Mouse (Mus musculus) kidney, embryonic 14.5 days (tissue): ENCODE measurements around the gene Ch25h. TPM values are rescaled to one million over a fixed set of nuclear protein-coding genes. Genes with fewer than 3 reads are reported as not detected.

Experiments
- ATAC-seq: fragments of 200-750 bp; cut with Nextera tagmentation; 2 replicates; pipeline ENCODE4 v1.8.0; 2017; ENCODE audit warnings: moderate number of reproducible peaks, mild to moderate bottlenecking, moderate TSS enrichment, moderate library complexity; ENCODE audit not compliant: low FRiP score, low TSS enrichment
- H3K27ac ChIP-seq: fragments of 300-500 bp; sonication (generic); 2 replicates; pipeline ENCODE4 v1.5.1; 2014; ENCODE audit warnings: low read depth, mild to moderate bottlenecking, low read length, moderate library complexity, mixed read lengths
- H3K27me3 ChIP-seq: fragments of 300-500 bp; sonication (generic); 2 replicates; pipeline ENCODE4 v1.6.1; 2014; ENCODE audit warnings: mild to moderate bottlenecking, low read length; ENCODE audit not compliant: control insufficient read depth, insufficient read depth
- H3K36me3 ChIP-seq: fragments of 300-500 bp; sonication (generic); 2 replicates; pipeline ENCODE4 v1.6.1; 2014; ENCODE audit warnings: low read length, mixed read lengths; ENCODE audit not compliant: control insufficient read depth, insufficient read depth
- H3K4me1 ChIP-seq: fragments of 300-500 bp; sonication (generic); 2 replicates; pipeline ENCODE4 v1.6.1; 2014; ENCODE audit warnings: low read length, mixed read lengths; ENCODE audit not compliant: control insufficient read depth, insufficient read depth
- H3K4me2 ChIP-seq: fragments of 300-500 bp; sonication (generic); replicated peaks from 2 replicates; pipeline ENCODE4 v1.6.1; 2014; ENCODE audit warnings: low read depth, mild to moderate bottlenecking, low read length
- H3K4me3 ChIP-seq: fragments of 300-500 bp; sonication (generic); 2 replicates; pipeline ENCODE4 v1.5.1; 2014; ENCODE audit warnings: mild to moderate bottlenecking, low read length
- H3K9ac ChIP-seq: fragments of 300-500 bp; sonication (generic); 2 replicates; pipeline ENCODE4 v1.6.1; 2014; ENCODE audit warnings: low read depth, mild to moderate bottlenecking, low read length, moderate library complexity
- H3K9me3 ChIP-seq: fragments of 300-500 bp; sonication (generic); 2 replicates; pipeline ENCODE4 v1.6.1; 2016; ENCODE audit warnings: low read length; ENCODE audit not compliant: control insufficient read depth
- WGBS: fragments of 180-500 bp; shearing (Covaris S2); extraction: QIAGEN DNeasy Blood & Tissue Kit; methylation state at CpG from one replicate; pipeline ENCODE4 v1.1.7; 2014; 5-methylcytosine and 5-hydroxymethylcytosine counted together
- polyA plus RNA-seq: library from polyadenylated mRNA; unstranded; fragments of >200 nt; fragmentation: Nextera tagmentation; extraction: Ambion mirVana; gene quantifications from 2 replicates; pipeline ENCODE4 v1.2.1, GENCODE M21; 2014

Gene Ch25h
- polyA plus RNA-seq: 1.4 and 2.1 TPM in 2 replicates

DNA sequence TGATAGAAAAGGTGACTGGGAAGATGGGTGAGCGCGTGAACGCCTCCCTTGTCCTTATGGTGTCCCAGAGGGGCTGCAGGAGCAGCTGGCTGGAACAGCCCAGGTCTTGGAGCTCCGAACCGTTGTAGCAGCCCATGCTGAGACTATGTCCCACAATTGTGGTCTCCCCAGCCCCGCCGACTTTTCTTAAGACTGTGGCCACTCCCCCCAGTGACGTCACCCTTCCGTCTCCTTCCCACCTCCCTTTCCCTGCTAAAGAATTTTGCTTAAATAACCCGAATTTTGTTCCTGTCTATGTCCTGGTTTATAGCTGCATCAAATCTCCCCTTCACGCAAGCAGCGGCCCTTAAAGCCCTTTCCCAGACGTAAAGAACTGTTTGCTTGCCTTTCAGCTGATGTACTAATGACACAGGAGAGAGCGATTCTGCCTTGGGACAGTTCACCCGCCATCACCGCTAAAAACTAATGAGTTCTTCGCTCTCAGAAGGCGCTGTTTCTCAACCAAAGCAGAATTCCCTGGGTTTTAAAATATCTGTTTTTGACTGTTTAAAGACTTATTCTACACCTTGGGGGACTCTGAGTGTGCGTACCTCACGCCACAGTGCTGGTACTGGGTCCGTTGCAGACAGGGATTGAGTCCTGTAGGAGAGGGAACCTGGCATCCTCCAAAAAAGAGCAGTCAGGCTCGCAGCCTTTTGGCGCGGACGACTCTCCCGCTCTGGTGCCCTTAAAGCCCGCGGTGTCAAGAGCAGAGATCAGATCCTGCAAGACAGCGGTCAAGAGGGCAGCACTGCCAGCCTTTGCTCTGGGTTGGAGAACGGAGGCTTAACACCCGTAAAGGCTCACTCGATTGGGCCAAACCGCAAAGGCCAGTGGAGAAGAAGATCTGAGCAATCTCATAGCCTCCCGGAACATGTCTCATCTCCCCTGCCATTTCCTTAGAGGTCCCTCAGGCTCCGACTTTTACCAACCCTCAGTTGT, at the start of gene Ch25h:
Ch25h (minus strand) TSS at position 174 of the 981 bp plus-strand sequence.
- H3K4me1 ChIP-seq: peaks cover 6% of the 10 kb centered on the region
- H3K9ac ChIP-seq: peak within 1 kb of the TSS; percentile 47; the same call in 1 of the 2 replicates
- H3K4me2 ChIP-seq: peak within 1 kb of the TSS; percentile 71
- H3K27ac ChIP-seq: no peak within 1 kb of the TSS
- H3K36me3 ChIP-seq: no peaks in the 10 kb centered on the region
- no peaks in the 10 kb centered on the region for H3K9me3 ChIP-seq
- ATAC-seq: peak; percentile 83
- peaks cover 21% of the 10 kb centered on the region for H3K27me3 ChIP-seq
- peak within 1 kb of the TSS; percentile 48 for H3K4me3 ChIP-seq
- WGBS: 1% methylated on average over 35 of the region's 35 CpGs

DNA sequence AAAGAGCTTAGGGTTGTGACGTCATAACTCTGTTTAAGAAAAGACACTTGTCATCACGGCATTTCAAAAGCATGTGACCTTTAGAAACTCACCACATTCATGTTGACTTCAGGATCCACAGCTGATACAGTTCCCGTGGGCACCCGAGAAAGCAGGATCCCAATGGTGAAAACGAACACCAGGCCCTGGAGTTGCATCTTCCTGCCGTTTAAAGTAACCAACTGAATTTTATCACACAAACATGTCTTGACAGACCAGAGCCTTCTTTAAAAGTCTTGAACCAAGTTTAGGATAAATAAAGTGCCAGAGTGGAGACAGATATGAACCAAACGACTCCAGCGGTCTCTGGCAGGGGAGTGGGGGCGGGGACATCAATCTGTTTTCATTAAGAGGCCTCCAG, 49.7 kb upstream of the Ch25h start:
- Histone ChIP-seq H3K9me3 (no peaks in the 10 kb centered on the region), H3K4me1 (no peaks in the 10 kb centered on the region), H3K27ac (no peak overlapping the region), H3K9ac (no peak overlapping the region), H3K27me3 (no peaks in the 10 kb centered on the region), H3K4me3 (no peak overlapping the region), H3K4me2 (no peak overlapping the region), H3K36me3 (no peaks in the 10 kb centered on the region)
- ATAC-seq: no peak
- WGBS: 70% methylated on average over 9 of the region's 9 CpGs

DNA sequence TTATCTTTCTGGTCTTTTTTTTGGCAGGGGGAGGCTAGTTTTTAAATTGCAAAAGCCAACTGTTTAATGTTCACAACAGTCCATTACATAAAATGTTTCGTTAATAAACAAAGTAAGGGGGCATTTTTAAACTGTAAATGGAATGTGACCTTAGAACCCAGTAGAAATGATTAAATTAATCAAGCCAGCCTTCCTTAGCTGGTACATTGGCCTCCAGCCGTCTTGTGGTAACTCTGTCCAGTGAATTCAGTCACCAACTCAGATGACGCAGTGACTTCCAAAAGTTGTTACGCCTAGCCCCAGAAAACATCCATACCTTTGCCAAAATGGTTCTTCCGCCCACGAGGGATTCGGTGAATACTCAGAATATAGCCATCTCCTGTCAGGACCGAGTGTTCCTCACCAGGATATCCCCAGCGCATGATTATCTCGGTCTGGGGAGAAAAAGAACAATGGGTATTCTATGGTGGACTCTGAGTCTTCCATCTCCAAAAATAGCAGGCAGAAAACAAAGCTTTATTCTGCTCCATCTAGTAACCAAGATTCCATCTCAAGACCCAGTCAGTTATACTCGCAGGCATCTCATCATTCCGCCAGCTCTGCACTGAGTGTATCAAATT, 48.3 kb upstream of the Ch25h start:
- ATAC-seq: no peak
- H3K4me3 ChIP-seq: no peak overlapping the region
- no peak overlapping the region for H3K27ac ChIP-seq

DNA sequence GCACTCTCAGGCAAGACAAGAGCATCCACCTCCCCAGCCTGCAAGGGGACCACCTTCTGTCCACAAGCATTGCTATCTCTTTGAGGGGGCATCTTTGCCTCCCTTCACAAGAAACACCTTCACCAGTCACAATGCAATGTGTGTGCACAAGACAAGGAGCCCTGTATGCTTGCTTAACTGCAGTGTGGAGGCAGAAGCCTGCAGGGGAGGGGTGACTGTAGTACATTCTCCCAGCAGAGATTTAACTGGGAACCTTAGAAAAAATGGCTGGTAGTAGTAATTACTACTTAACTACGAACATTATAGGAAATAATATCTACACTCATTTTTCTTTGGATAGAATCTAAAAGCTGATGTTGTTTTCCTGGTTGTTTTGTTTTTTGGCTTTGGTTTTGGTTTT, 47.0 kb upstream of the Ch25h start:
- Histone ChIP-seq H3K4me2 (no peak overlapping the region), H3K27me3 (no peaks in the 10 kb centered on the region), H3K9me3 (no peaks in the 10 kb centered on the region), H3K4me3 (no peak overlapping the region), H3K36me3 (0 out of 2 replicates have a peak, but pooled peaks cover 3% of the 10 kb centered on the region), H3K27ac (no peak overlapping the region), H3K4me1 (no peaks in the 10 kb centered on the region), H3K9ac (no peak overlapping the region)
- 83% methylated on average over 1 of the region's 1 CpGs for WGBS
- ATAC-seq: no peak

More for the DNA sequence above, 48.3 kb upstream of the Ch25h start:
- H3K4me2 ChIP-seq: no peak overlapping the region
- WGBS: 90% methylated on average over 12 of the region's 12 CpGs
- H3K9ac ChIP-seq: no peak overlapping the region
- no peaks in the 10 kb centered on the region for H3K9me3 ChIP-seq
- 0 out of 2 replicates have a peak, but pooled peaks cover 3% of the 10 kb centered on the region for H3K36me3 ChIP-seq
- no peaks in the 10 kb centered on the region for H3K4me1 ChIP-seq
- H3K27me3 ChIP-seq: no peaks in the 10 kb centered on the region

DNA sequence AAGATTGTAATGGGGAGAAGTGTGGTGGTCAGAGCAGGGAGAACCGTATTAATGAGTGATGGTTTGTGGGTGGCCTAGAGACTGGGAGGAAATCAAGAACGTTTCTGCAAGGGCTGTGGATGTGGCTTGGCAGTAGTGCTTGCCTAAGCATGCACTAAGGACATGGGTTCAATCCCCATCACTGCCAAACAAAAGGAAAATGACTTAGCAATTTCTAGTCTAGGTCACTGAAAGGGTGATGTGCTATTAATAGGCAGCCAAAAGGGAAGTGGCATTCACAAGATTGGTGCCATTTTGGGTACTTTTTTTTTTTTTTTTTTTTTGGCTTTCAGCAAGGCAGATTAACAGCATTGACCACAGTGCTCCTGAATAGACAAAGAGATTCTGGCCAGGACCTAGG, 46.4 kb upstream of the Ch25h start:
- Histone ChIP-seq H3K4me1 (no peaks in the 10 kb centered on the region), H3K9ac (no peak overlapping the region), H3K27me3 (no peaks in the 10 kb centered on the region), H3K27ac (no peak overlapping the region), H3K4me3 (no peak overlapping the region), H3K9me3 (no peaks in the 10 kb centered on the region), H3K36me3 (0 out of 2 replicates have a peak, but pooled peaks cover 3% of the 10 kb centered on the region), H3K4me2 (no peak overlapping the region)
- 69% methylated on average over 2 of the region's 2 CpGs for WGBS
- no peak for ATAC-seq

DNA sequence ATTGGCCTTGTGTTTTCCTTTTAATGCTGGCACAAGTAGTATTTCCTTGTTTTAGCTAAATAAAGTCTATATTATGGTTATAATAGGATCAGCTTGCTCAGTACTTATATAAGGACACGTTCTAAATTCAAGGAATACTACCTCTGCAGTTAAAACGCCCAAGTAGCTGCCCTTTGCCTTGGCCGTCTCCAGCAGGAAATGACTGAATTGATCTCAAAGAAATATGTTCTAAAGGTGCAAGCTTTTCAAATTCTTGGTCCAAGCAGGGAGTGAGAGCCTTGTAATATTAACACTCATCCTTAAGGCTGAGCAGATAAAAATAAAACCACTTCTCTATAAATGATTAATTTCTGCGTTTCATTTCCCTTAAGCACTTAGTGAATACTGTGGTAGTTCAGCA, 45.1 kb upstream of the Ch25h start:
- ATAC-seq: no peak
- Histone ChIP-seq H3K27ac (no peak overlapping the region), H3K9ac (no peak overlapping the region), H3K4me1 (no peaks in the 10 kb centered on the region), H3K36me3 (0 out of 2 replicates have a peak, but pooled peaks cover 3% of the 10 kb centered on the region), H3K4me3 (no peak overlapping the region), H3K4me2 (no peak overlapping the region), H3K27me3 (no peaks in the 10 kb centered on the region), H3K9me3 (no peaks in the 10 kb centered on the region)
- 81% methylated on average over 4 of the region's 4 CpGs for WGBS

DNA sequence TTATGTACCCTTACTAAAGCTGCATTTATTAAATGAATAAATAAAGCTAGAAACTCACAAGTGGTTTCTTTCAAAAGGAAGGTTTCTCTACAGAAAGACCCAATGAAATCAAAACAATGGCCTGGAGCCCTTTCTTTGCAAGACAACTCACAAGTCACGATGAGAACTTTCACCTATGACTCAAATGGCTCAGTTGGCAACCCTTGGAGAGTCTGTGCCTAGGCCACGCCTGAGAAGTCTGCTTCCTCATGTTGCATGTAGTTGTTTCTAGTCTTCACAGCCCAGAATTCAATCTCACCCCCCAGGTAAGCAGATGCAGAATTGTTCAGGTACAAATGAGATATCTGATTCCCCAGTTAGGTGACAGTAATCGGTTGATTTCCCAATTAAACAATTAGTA, 44.7 kb upstream of the Ch25h start:
- Histone ChIP-seq H3K4me2 (no peak overlapping the region), H3K4me3 (no peak overlapping the region), H3K9me3 (no peaks in the 10 kb centered on the region), H3K27me3 (no peaks in the 10 kb centered on the region), H3K9ac (no peak overlapping the region), H3K36me3 (0 out of 2 replicates have a peak, but pooled peaks cover 3% of the 10 kb centered on the region), H3K27ac (no peak overlapping the region), H3K4me1 (no peaks in the 10 kb centered on the region)
- ATAC-seq: no peak
- WGBS: 87% methylated on average over 3 of the region's 3 CpGs

DNA sequence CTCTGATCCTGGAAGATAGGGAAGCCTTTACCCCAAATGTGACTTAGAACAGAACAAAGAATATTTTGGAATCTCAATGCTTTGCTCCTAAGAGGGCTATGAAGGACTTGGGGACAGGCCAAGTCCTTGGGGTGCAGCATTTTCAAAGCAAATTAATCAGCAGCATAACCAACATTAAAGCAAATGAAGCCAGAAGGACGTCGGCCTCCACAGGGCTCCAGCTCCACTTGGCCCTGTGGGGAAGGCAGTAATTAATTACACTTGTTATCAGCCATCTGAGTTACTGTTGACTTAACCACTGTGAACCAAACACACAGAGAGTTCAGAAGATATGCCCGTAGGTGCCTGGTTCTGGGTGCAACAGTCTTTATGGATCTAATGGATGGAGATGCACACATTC, 43.8 kb upstream of the Ch25h start:
- H3K9me3 ChIP-seq: no peaks in the 10 kb centered on the region
- no peak overlapping the region for H3K4me2 ChIP-seq
- ATAC-seq: no peak
- no peaks in the 10 kb centered on the region for H3K4me1 ChIP-seq
- H3K9ac ChIP-seq: no peak overlapping the region
- H3K27me3 ChIP-seq: no peaks in the 10 kb centered on the region
- no peak overlapping the region for H3K27ac ChIP-seq
- 58% methylated on average over 3 of the region's 3 CpGs for WGBS
- no peak overlapping the region for H3K4me3 ChIP-seq
- 0 out of 2 replicates have a peak, but pooled peaks cover 3% of the 10 kb centered on the region for H3K36me3 ChIP-seq
